Mouse (Mus musculus) forebrain, embryonic 16.5 days (tissue): Measurements from ENCODE around the gene Ttc28. TPM values are rescaled to one million over a fixed set of nuclear protein-coding genes. Genes with fewer than 3 reads are reported as not detected.
A peak's percentile ranks its signal among the peaks of the same experiment; 100 is the strongest.

ENCODE experiments used
- ATAC-seq: fragments of 200-750 bp; cut with Nextera tagmentation; 2 replicates; pipeline ENCODE4 v1.8.0; 2017; ENCODE audit warnings: mild to moderate bottlenecking, moderate library complexity
- H3K27ac ChIP-seq: fragments of 300-500 bp; sonication (generic); 2 replicates; pipeline ENCODE4 v1.5.1; 2014; ENCODE audit warnings: low read length, control low read depth
- H3K27me3 ChIP-seq: fragments of 300-500 bp; sonication (generic); replicated peaks from 2 replicates; pipeline ENCODE4 v1.6.1; 2014; ENCODE audit warnings: low read length; ENCODE audit not compliant: control insufficient read depth, insufficient read depth
- H3K36me3 ChIP-seq: fragments of 300-500 bp; sonication (generic); 2 replicates; pipeline ENCODE4 v1.6.1; 2014; ENCODE audit not compliant: control insufficient read depth, insufficient read depth
- H3K4me1 ChIP-seq: fragments of 300-500 bp; sonication (generic); replicated peaks from 2 replicates; pipeline ENCODE4 v1.6.1; 2014; ENCODE audit warnings: low read length; ENCODE audit not compliant: control insufficient read depth, insufficient read depth
- H3K4me2 ChIP-seq: fragments of 300-500 bp; sonication (generic); 2 replicates; pipeline ENCODE4 v1.6.1; 2014; ENCODE audit warnings: mild to moderate bottlenecking, low read length, control low read depth
- H3K4me3 ChIP-seq: fragments of 300-500 bp; sonication (generic); replicated peaks from 2 replicates; pipeline ENCODE4 v1.5.1; 2014; ENCODE audit warnings: mild to moderate bottlenecking, low read length, control low read depth
- H3K9ac ChIP-seq: fragments of 300-500 bp; sonication (generic); replicated peaks from 2 replicates; pipeline ENCODE4 v1.6.1; 2014; ENCODE audit warnings: low read depth, low read length, control low read depth
- H3K9me3 ChIP-seq: fragments of 300-500 bp; sonication (generic); 2 replicates; pipeline ENCODE4 v1.6.1; 2016; ENCODE audit warnings: low read length; ENCODE audit not compliant: control insufficient read depth
- WGBS: fragments of 180-500 bp; shearing (Covaris S2); extraction: QIAGEN DNeasy Blood & Tissue Kit; methylation state at CpG from one replicate; pipeline ENCODE4 v1.1.7; 2014; 5-methylcytosine and 5-hydroxymethylcytosine counted together
- polyA plus RNA-seq: library from polyadenylated mRNA; unstranded; fragments of >200 nt; fragmentation: Nextera tagmentation; extraction: Ambion mirVana; gene quantifications from 2 replicates; pipeline ENCODE4 v1.2.1, GENCODE M21; 2015

Ttc28 gene
- polyA plus RNA-seq, 1 experiment from 2014 or later: 40.5 TPM

DNA sequence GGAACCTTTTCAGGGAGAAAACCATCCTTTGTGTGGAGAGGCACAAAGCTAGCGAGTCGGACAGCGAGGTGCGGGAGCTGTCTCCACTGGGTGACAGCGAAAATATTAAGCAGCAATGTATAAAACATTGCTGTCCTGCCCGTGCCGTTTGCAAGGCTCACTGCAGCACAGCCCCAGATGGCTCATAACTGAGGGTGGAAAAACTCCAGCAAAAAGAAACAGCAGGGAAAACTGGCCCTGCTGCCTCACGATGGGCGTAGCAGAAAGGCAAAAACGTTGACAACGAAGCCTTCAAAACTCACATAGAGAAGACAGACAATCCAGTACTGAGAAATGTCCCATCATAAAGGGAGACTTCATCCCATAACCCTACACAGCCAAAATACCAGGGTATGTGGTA lies 410.5 kb downstream of the Ttc28 start:
- Histone ChIP-seq H3K9ac (no peak overlapping the region), H3K36me3 (peaks cover 14% of the 10 kb centered on the region), H3K9me3 (no peaks in the 10 kb centered on the region), H3K27me3 (no peaks in the 10 kb centered on the region), H3K27ac (peak overlapping the region; percentile 69), H3K4me3 (no peak overlapping the region), H3K4me2 (no peak overlapping the region), H3K4me1 (peaks cover 14% of the 10 kb centered on the region)
- ATAC-seq: peak; percentile 69
- 41% methylated on average over 11 of the region's 11 CpGs for WGBS

DNA sequence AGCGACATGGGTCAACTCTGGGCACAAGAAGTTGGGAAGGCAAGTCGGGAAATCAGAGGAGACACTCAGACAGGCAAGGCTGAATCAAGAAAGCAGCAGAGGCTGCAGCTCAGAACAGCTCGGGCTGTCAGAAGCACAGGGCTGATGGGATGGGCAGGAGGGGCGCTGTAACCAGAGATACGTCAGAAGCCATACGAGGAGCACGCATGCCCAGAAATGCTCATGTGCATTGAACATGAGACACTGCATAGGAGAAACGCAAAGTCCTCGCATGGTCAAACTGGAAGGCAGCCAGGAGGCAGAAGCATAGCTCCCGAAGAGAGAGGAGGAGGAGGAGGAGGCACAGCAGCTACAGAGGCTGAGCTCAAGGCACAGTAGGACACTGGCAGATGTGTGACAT lies 412.0 kb downstream of the Ttc28 start:
- peak overlapping the region; percentile 3; the same call in 1 of the 2 replicates for H3K4me2 ChIP-seq
- no peak overlapping the region; the same call in 1 of the 2 replicates for H3K27ac ChIP-seq
- no peaks in the 10 kb centered on the region for H3K27me3 ChIP-seq
- no peaks in the 10 kb centered on the region for H3K36me3 ChIP-seq
- no peak overlapping the region for H3K9ac ChIP-seq
- H3K4me1 ChIP-seq: peaks cover 14% of the 10 kb centered on the region
- no peak overlapping the region for H3K4me3 ChIP-seq
- ATAC-seq: peak; percentile 81
- no peaks in the 10 kb centered on the region for H3K9me3 ChIP-seq
- 55% methylated on average over 10 of the region's 10 CpGs for WGBS

DNA sequence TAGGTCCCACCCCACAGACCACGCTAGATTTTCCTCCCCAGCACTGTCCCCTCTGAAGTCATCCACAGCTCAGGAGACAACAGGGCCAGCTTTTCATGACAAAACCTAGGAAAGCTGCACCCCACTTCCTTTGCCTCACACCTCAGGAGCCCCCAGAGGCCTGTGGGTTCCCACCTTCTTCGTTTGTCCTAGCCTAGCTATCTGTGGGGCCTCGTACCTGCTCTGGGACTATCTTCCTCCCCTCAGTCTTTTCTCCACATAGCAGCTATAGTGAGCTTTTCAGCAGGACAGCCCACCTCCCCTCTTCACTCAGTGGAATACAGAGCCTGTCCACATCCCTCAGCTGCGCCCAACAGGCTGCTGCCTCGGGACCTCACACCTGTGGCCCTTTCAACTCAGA lies 418.2 kb downstream of the Ttc28 start:
- Histone ChIP-seq H3K9ac (no peak overlapping the region), H3K27ac (no peak overlapping the region), H3K27me3 (no peaks in the 10 kb centered on the region), H3K4me2 (no peak overlapping the region), H3K4me3 (no peak overlapping the region), H3K9me3 (no peaks in the 10 kb centered on the region), H3K4me1 (no peaks in the 10 kb centered on the region), H3K36me3 (no peaks in the 10 kb centered on the region)
- 74% methylated on average over 5 of the region's 5 CpGs for WGBS
- ATAC-seq: no peak

DNA sequence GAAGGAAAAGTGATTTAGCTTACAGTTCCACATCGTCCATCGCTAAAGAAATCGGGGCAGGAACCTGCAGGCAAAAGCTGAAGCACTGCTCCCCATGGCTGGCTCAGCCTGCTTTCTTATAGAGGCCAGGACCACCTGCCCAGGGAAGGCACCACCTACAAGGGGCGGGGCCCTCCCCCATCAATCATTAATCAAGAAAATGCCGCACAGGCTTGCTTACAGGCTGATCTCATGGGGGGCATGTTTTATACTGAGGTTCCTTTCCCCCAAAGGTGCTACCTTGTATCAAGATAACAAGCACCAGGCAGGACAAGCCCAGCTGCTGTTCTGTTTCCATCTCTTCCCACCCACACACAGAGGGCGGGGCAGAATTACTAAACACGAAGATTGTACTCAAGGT lies 419.1 kb downstream of the Ttc28 start:
- no peaks in the 10 kb centered on the region for H3K36me3 ChIP-seq
- no peak overlapping the region for H3K4me2 ChIP-seq
- no peak for ATAC-seq
- no peaks in the 10 kb centered on the region for H3K9me3 ChIP-seq
- H3K4me3 ChIP-seq: no peak overlapping the region
- no peak overlapping the region for H3K27ac ChIP-seq
- H3K4me1 ChIP-seq: no peaks in the 10 kb centered on the region
- 50% methylated on average over 7 of the region's 7 CpGs for WGBS
- H3K27me3 ChIP-seq: no peaks in the 10 kb centered on the region
- H3K9ac ChIP-seq: no peak overlapping the region

DNA sequence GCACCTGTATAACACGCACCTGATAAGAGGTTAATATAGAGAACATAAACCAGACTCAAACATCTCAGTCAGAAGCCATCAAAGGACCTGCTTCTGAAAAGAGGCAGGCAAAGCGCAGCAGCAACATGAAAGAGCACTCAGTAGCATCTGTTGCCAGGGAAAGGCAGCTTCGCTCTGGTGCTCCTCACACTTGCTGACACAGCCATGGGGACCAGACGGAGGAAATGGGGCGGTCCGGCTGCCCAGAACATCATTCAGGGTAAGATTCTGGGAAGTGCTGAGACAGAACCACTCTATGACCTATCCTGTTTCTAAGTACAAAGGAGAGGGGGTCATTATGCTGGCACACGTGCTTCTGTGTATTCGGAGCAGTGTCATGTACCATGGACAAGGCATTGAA lies 421.2 kb downstream of the Ttc28 start:
- Histone ChIP-seq H3K4me2 (no peak overlapping the region), H3K9me3 (no peaks in the 10 kb centered on the region), H3K4me1 (no peaks in the 10 kb centered on the region), H3K27ac (no peak overlapping the region), H3K9ac (no peak overlapping the region), H3K36me3 (no peaks in the 10 kb centered on the region), H3K27me3 (no peaks in the 10 kb centered on the region), H3K4me3 (no peak overlapping the region)
- WGBS: 64% methylated on average over 8 of the region's 8 CpGs
- no peak for ATAC-seq

GRCm38 (mm10) chr5:111301736-111302135 lies 422.1 kb downstream of the Ttc28 start:
- WGBS: 79% methylated on average over 7 of the region's 7 CpGs
- Histone ChIP-seq H3K4me3 (no peak overlapping the region), H3K4me1 (no peaks in the 10 kb centered on the region), H3K9ac (no peak overlapping the region), H3K4me2 (no peak overlapping the region), H3K27ac (no peak overlapping the region), H3K27me3 (no peaks in the 10 kb centered on the region), H3K36me3 (no peaks in the 10 kb centered on the region), H3K9me3 (no peaks in the 10 kb centered on the region)
- ATAC-seq: no peak

GRCm38 (mm10) chr5:111304730-111305129 lies 425.1 kb downstream of the Ttc28 start:
- Histone ChIP-seq H3K36me3 (no peaks in the 10 kb centered on the region), H3K9ac (no peak overlapping the region), H3K27me3 (no peaks in the 10 kb centered on the region), H3K9me3 (no peaks in the 10 kb centered on the region), H3K4me1 (no peaks in the 10 kb centered on the region), H3K27ac (no peak overlapping the region), H3K4me2 (no peak overlapping the region), H3K4me3 (no peak overlapping the region)
- 88% methylated on average over 3 of the region's 3 CpGs for WGBS
- no peak for ATAC-seq

DNA sequence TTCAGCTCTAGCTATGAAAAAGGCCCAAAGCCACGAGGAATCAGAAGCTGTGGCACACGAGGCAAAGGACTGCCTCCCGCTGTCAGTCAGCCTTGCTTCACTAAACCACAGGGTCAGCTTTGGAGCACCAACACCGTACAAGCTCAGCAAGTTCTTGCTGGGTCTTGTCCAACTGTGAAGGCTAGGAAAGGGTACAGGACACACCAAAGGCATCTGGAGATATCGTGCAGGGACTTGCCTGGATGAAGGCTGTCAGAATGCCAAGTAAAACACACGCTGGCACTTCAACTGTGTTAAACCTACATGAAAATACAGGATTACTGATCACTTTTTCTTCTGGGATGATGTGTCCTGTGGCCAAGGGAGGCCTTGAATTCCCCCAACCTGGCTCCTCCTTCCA lies 430.6 kb downstream of the Ttc28 start:
- H3K9me3 ChIP-seq: no peaks in the 10 kb centered on the region
- no peaks in the 10 kb centered on the region for H3K27me3 ChIP-seq
- H3K4me1 ChIP-seq: no peaks in the 10 kb centered on the region
- H3K4me2 ChIP-seq: no peak overlapping the region
- 80% methylated on average over 6 of the region's 6 CpGs for WGBS
- H3K9ac ChIP-seq: no peak overlapping the region
- ATAC-seq: no peak
- H3K4me3 ChIP-seq: no peak overlapping the region
- no peak overlapping the region for H3K27ac ChIP-seq
- no peaks in the 10 kb centered on the region for H3K36me3 ChIP-seq

DNA sequence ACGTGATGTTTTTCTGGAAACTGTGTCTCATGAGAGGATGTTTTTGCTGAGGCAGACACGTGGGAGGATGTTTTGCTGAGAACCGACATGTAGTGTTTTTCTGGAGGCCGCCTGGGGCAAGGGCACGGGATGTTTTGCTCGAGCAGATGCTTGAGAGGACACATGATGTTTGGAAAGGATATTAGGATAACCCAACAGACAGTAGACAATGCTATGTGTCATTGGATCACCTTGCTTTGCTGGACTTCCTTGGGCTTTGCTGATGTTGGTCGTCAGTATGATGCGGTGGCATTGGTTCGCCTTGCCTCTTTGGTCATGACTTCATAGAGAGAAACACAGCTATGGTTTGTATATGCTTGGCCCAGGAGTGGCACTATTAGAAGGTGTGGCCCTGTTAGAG lies 434.2 kb downstream of the Ttc28 start:
- no peaks in the 10 kb centered on the region for H3K36me3 ChIP-seq
- no peak overlapping the region for H3K4me3 ChIP-seq
- H3K4me1 ChIP-seq: no peaks in the 10 kb centered on the region
- no peak overlapping the region for H3K4me2 ChIP-seq
- no peak overlapping the region for H3K27ac ChIP-seq
- no peak for ATAC-seq
- 89% methylated on average over 9 of the region's 9 CpGs for WGBS
- H3K9me3 ChIP-seq: no peaks in the 10 kb centered on the region
- no peaks in the 10 kb centered on the region for H3K27me3 ChIP-seq
- H3K9ac ChIP-seq: no peak overlapping the region

DNA sequence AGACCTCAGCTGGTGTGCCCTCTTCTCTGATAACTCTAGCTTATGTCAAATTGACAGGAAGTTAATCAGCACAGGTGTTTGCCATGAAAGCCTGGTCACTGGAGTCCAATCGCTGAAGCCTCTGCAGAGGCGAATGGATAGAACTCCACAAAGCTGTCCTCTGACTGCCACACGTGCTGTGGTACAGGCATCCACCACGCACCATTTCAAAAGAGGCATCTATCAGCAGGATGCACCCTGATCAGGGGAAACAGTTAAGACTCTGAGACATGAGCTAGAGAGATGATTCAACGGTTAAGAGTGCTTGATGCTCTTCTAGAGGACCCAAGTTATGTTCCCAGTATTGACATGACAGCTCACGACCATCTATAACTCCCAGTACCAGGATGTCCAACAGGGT lies 435.5 kb downstream of the Ttc28 start:
- Histone ChIP-seq H3K4me3 (no peak overlapping the region), H3K4me1 (no peaks in the 10 kb centered on the region), H3K27me3 (no peaks in the 10 kb centered on the region), H3K9me3 (no peaks in the 10 kb centered on the region), H3K36me3 (no peaks in the 10 kb centered on the region), H3K27ac (no peak overlapping the region), H3K9ac (no peak overlapping the region), H3K4me2 (no peak overlapping the region)
- no peak for ATAC-seq
- 93% methylated on average over 6 of the region's 6 CpGs for WGBS
